Mouse (Mus musculus): Measurements from ENCODE around the gene Gm5414. TPM values are rescaled to one million over a fixed set of nuclear protein-coding genes. Genes with fewer than 3 reads are reported as not detected.

Gene Gm5414
- not detected for total RNA-seq (2021)
- long read RNA-seq, experiment 1 = 0 reads
- long read RNA-seq, experiment 2 = 0 reads

- no peak for DNase-seq
These were observed at the start of gene Gm5414 for GRCm38 (mm10) chr15:101627884-101628283. Gene Gm5414, minus strand, starts transcription at chr15:101628188.

- DNase-seq = no peak
These were observed 48.0 kb upstream of the Gm5414 start for GRCm38 (mm10) chr15:101675978-101676377.

- DNase-seq = peak; percentile 21 to 27
These were observed 24.8 kb upstream of the Gm5414 start for GRCm38 (mm10) chr15:101652736-101653265.

- no peak for DNase-seq
These were observed 19.3 kb upstream of the Gm5414 start, which contains the start of gene Gm5478 for GRCm38 (mm10) chr15:101647280-101647679. Gene Gm5478, minus strand, starts transcription at chr15:101647380.

GRCm38 (mm10) chr15:101599123-101599522, 28.9 kb downstream of the Gm5414 start:
- no peak for DNase-seq

- DNase-seq = peak in 1 of 2 experiments; percentile 20
These were observed 39.8 kb downstream of the Gm5414 start for GRCm38 (mm10) chr15:101588216-101588615.

GRCm38 (mm10) chr15:101584456-101584855, 43.5 kb downstream of the Gm5414 start:
- peak; percentile 8 to 28 for DNase-seq

GRCm38 (mm10) chr15:101583211-101583965, 44.6 kb downstream of the Gm5414 start:
- no peak for DNase-seq

- DNase-seq = no peak
These were observed 46.3 kb downstream of the Gm5414 start for GRCm38 (mm10) chr15:101581701-101582100.

GRCm38 (mm10) chr15:101575506-101575905, 52.5 kb downstream of the Gm5414 start:
- DNase-seq = no peak

Small RNA genes lying within 50 kb of the gene (microRNA-seq; reads per million reads assigned to microRNA genes)
- gene Gm44383 (not detected), gene Gm44479 (not detected)

Other genes starting within 250 kb of the Gm5414 start
- 1 to 10 TPM in 1 of 2 experiments, under 1 TPM in 1; 0.89 to 1.8 TPM for gene Krt7, start 217.1 kb downstream of the Gm5414 start, total RNA-seq (2021)
- not detected for gene Krt87, start 189.4 kb downstream of the Gm5414 start, total RNA-seq (2021)
- gene Krt88, start 180.4 kb downstream of the Gm5414 start, total RNA-seq (2021) = not detected
- gene Krt81, start 164.4 kb downstream of the Gm5414 start, total RNA-seq (2021) = not detected
- gene Krt86, start 154.7 kb downstream of the Gm5414 start, total RNA-seq (2021) = not detected
- gene Krt83, start 136.7 kb downstream of the Gm5414 start, total RNA-seq (2021) = not detected
- gene Gm49425, start 110.9 kb downstream of the Gm5414 start, total RNA-seq (2021) = not detected
- gene Krt84, start 95.4 kb downstream of the Gm5414 start, total RNA-seq (2021) = not detected
- gene Krt82, start 77.5 kb downstream of the Gm5414 start, total RNA-seq (2021) = not detected
- not detected for gene Krt90, start 65.2 kb downstream of the Gm5414 start, total RNA-seq (2021)
- not detected for gene Krt75, start 54.3 kb downstream of the Gm5414 start, total RNA-seq (2021)
- gene Gm5478, start 19.2 kb upstream of the Gm5414 start, total RNA-seq (2021) = not detected
- not detected for gene Krt6b, start 52.1 kb upstream of the Gm5414 start, total RNA-seq (2021)
- not detected for gene Krt6a, start 66.1 kb upstream of the Gm5414 start, total RNA-seq (2021)
- not detected for gene Krt5, start 84.7 kb upstream of the Gm5414 start, total RNA-seq (2021)
- gene Krt71, start 114.9 kb upstream of the Gm5414 start, total RNA-seq (2021) = not detected
- gene Krt72, start 158.3 kb upstream of the Gm5414 start, total RNA-seq (2021) = not detected
- not detected for gene Krt73, start 174.2 kb upstream of the Gm5414 start, total RNA-seq (2021)
- not detected for gene Krt2, start 190.0 kb upstream of the Gm5414 start, total RNA-seq (2021)
- under 1 TPM; 0.10 to 0.20 TPM for gene Krt1, start 222.6 kb upstream of the Gm5414 start, total RNA-seq (2021)
- not detected for gene Krt77, start 241.5 kb upstream of the Gm5414 start, total RNA-seq (2021)